Mouse (Mus musculus): ENCODE data around the gene Ppox. TPM values are rescaled to one million over a fixed set of nuclear protein-coding genes. Genes with fewer than 3 reads are reported as not detected.
A peak's percentile ranks its signal among the peaks of the same experiment; 100 is the strongest.

Ppox gene
- polyA plus RNA-seq, 1 experiment from 2014 or later, result 69.6 TPM

GRCm38 (mm10) chr1:171230215-171230614, 50.8 kb downstream of the Ppox start:
- Histone ChIP-seq H3K4me2 (ENCODE audit: low read depth, low read length) (no peak overlapping the region), H3K9ac (replicated peaks) (no peak overlapping the region), H3K4me1 (ENCODE audit: insufficient read depth) (peaks cover 23% of the 10 kb centered on the region), H3K4me3 (ENCODE audit: low read depth, low read length) (no peak overlapping the region), H3K27me3 (ENCODE audit: insufficient read depth, low read length) (no peaks in the 10 kb centered on the region), H3K27ac (ENCODE audit: low read depth) (no peak overlapping the region), H3K9me3 (ENCODE audit: low read length) (no peaks in the 10 kb centered on the region), H3K36me3 (replicated peaks; ENCODE audit: insufficient read depth, low read length) (peaks cover 12% of the 10 kb centered on the region)
- no peak for TF ChIP-seq CTCF (IDR thresholded peaks at IDR 0.05; ENCODE audit: low read depth)
- TF ChIP-seq EP300 (IDR thresholded peaks at IDR 0.05; ENCODE audit: low read depth), result no peak
- WGBS (ENCODE audit: insufficient replicate concordance), result 76% methylated on average over 3 of the region's 3 CpGs
- no peak for ATAC-seq
- no peak for DNase-seq

GRCm38 (mm10) chr1:171229750-171230149, 51.2 kb downstream of the Ppox start:
- no peak overlapping the region for H3K9ac ChIP-seq (replicated peaks)
- H3K4me3 ChIP-seq (ENCODE audit: low read depth, low read length), result no peak overlapping the region
- TF ChIP-seq CTCF (IDR thresholded peaks at IDR 0.05; ENCODE audit: low read depth), result no peak
- no peak for TF ChIP-seq EP300 (IDR thresholded peaks at IDR 0.05; ENCODE audit: low read depth)
- peaks cover 23% of the 10 kb centered on the region for H3K4me1 ChIP-seq (ENCODE audit: insufficient read depth)
- 71% methylated on average over 6 of the region's 6 CpGs for WGBS (ENCODE audit: insufficient replicate concordance)
- no peaks in the 10 kb centered on the region for H3K27me3 ChIP-seq (ENCODE audit: insufficient read depth, low read length)
- H3K27ac ChIP-seq (ENCODE audit: low read depth), result no peak overlapping the region
- ATAC-seq (no peak), DNase-seq (no peak)
- peaks cover 9% of the 10 kb centered on the region for H3K36me3 ChIP-seq (replicated peaks; ENCODE audit: insufficient read depth, low read length)
- H3K4me2 ChIP-seq (ENCODE audit: low read depth, low read length), result no peak overlapping the region
- no peaks in the 10 kb centered on the region for H3K9me3 ChIP-seq (ENCODE audit: low read length)

DNA sequence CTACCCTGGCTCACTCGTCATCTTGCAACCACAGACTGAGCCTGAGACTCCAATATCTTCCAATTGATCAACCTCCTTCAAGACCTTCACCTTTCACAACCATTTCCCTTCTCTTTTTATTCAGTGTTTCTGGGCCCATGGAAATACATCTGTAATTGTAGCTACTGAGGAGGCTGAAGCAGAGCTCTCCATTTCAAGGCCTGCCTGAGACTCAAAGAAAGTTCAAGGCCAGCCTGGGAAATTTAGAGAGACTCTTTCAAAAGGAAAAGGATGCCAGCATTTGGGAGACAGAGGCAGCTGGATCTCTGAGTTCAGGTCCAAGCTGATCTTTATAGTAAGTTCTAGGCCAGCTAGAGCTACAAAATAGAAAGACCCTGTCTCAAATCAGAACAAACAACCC, 53.1 kb downstream of the Ppox start:
- TF ChIP-seq EP300 (IDR thresholded peaks at IDR 0.05; ENCODE audit: low read depth) (no peak), CTCF (IDR thresholded peaks at IDR 0.05; ENCODE audit: low read depth) (no peak)
- Histone ChIP-seq H3K4me3 (ENCODE audit: low read depth, low read length) (no peak overlapping the region), H3K9ac (replicated peaks) (no peak overlapping the region), H3K27me3 (ENCODE audit: insufficient read depth, low read length) (no peaks in the 10 kb centered on the region), H3K36me3 (replicated peaks; ENCODE audit: insufficient read depth, low read length) (no peaks in the 10 kb centered on the region), H3K4me2 (ENCODE audit: low read depth, low read length) (no peak overlapping the region), H3K4me1 (ENCODE audit: insufficient read depth) (peaks cover 24% of the 10 kb centered on the region), H3K9me3 (ENCODE audit: low read length) (no peaks in the 10 kb centered on the region), H3K27ac (ENCODE audit: low read depth) (peak overlapping the region; percentile 95; the same call in 1 of the 2 replicates)
- ATAC-seq, result no peak
- 43% methylated on average over 1 of the region's 1 CpGs for WGBS (ENCODE audit: insufficient replicate concordance)
- no peak for DNase-seq

GRCm38 (mm10) chr1:171226780-171227179, 54.2 kb downstream of the Ppox start:
- Histone ChIP-seq H3K4me3 (ENCODE audit: low read depth, low read length) (peak overlapping the region; percentile 50), H3K27me3 (ENCODE audit: insufficient read depth, low read length) (no peaks in the 10 kb centered on the region), H3K9me3 (ENCODE audit: low read length) (no peaks in the 10 kb centered on the region), H3K4me1 (ENCODE audit: insufficient read depth) (peaks cover 24% of the 10 kb centered on the region), H3K9ac (replicated peaks) (no peak overlapping the region), H3K4me2 (ENCODE audit: low read depth, low read length) (peak overlapping the region; percentile 63), H3K36me3 (replicated peaks; ENCODE audit: insufficient read depth, low read length) (no peaks in the 10 kb centered on the region), H3K27ac (ENCODE audit: low read depth) (peak overlapping the region; percentile 95)
- ATAC-seq, result no peak
- WGBS (ENCODE audit: insufficient replicate concordance), result 41% methylated on average over 4 of the region's 4 CpGs
- TF ChIP-seq CTCF (IDR thresholded peaks at IDR 0.05; ENCODE audit: low read depth) (no peak), EP300 (IDR thresholded peaks at IDR 0.05; ENCODE audit: low read depth) (no peak)
- DNase-seq, result no peak

Other genes starting within 250 kb of the Ppox start
- 40.3 and 41.8 TPM in 2 replicates for gene Fcgr3, start 216.3 kb downstream of the Ppox start, polyA plus RNA-seq (2015; fragmentation: Nextera tagmentation; extraction: Ambion mirVana)
- gene Cfap126, start 167.3 kb downstream of the Ppox start, polyA plus RNA-seq (2015; fragmentation: Nextera tagmentation; extraction: Ambion mirVana), result 0.90 and 1.5 TPM in 2 replicates
- gene Sdhc, start 130.6 kb downstream of the Ppox start, polyA plus RNA-seq (2015; fragmentation: Nextera tagmentation; extraction: Ambion mirVana), result 207 and 212 TPM in 2 replicates
- 0.05 and 0.12 TPM in 2 replicates for gene Mpz, start 130.5 kb downstream of the Ppox start, polyA plus RNA-seq (2015; fragmentation: Nextera tagmentation; extraction: Ambion mirVana)
- 6.7 and 8.2 TPM in 2 replicates for gene Pcp4l1, start 84.9 kb downstream of the Ppox start, polyA plus RNA-seq (2015; fragmentation: Nextera tagmentation; extraction: Ambion mirVana)
- gene Nr1i3, start 67.2 kb downstream of the Ppox start, polyA plus RNA-seq (2015; fragmentation: Nextera tagmentation; extraction: Ambion mirVana), result 49.6 and 53.1 TPM in 2 replicates
- 5.7 and 6.6 TPM in 2 replicates for gene Tomm40l, start 58.7 kb downstream of the Ppox start, polyA plus RNA-seq (2015; fragmentation: Nextera tagmentation; extraction: Ambion mirVana)
- gene Apoa2, start 56.1 kb downstream of the Ppox start, polyA plus RNA-seq (2015; fragmentation: Nextera tagmentation; extraction: Ambion mirVana), result 20,306 and 20,852 TPM in 2 replicates
- gene Fcer1g, start 46.8 kb downstream of the Ppox start, polyA plus RNA-seq (2015; fragmentation: Nextera tagmentation; extraction: Ambion mirVana), result 171 and 176 TPM in 2 replicates
- gene Adamts4, start 30.8 kb downstream of the Ppox start, polyA plus RNA-seq (2015; fragmentation: Nextera tagmentation; extraction: Ambion mirVana), result 0.41 and 0.51 TPM in 2 replicates
- gene Ndufs2, start 29.8 kb downstream of the Ppox start, polyA plus RNA-seq (2015; fragmentation: Nextera tagmentation; extraction: Ambion mirVana), result 158 and 170 TPM in 2 replicates
- 16.0 and 16.7 TPM in 2 replicates for gene B4galt3, start 10.9 kb downstream of the Ppox start, polyA plus RNA-seq (2015; fragmentation: Nextera tagmentation; extraction: Ambion mirVana)
- 13.9 and 15.1 TPM in 2 replicates for gene Usp21, start 6.8 kb upstream of the Ppox start, polyA plus RNA-seq (2015; fragmentation: Nextera tagmentation; extraction: Ambion mirVana)
- gene Ufc1, start 13.8 kb upstream of the Ppox start, polyA plus RNA-seq (2015; fragmentation: Nextera tagmentation; extraction: Ambion mirVana), result 58.1 and 59.6 TPM in 2 replicates
- 16.4 and 17.7 TPM in 2 replicates for gene Dedd, start 48.0 kb upstream of the Ppox start, polyA plus RNA-seq (2015; fragmentation: Nextera tagmentation; extraction: Ambion mirVana)
- gene Nit1, start 64.5 kb upstream of the Ppox start, polyA plus RNA-seq (2015; fragmentation: Nextera tagmentation; extraction: Ambion mirVana), result 73.4 and 74.6 TPM in 2 replicates
- gene Pfdn2, start 64.5 kb upstream of the Ppox start, polyA plus RNA-seq (2015; fragmentation: Nextera tagmentation; extraction: Ambion mirVana), result 46.2 and 47.7 TPM in 2 replicates
- 0.59 and 0.60 TPM in 2 replicates for gene Klhdc9, start 79.6 kb upstream of the Ppox start, polyA plus RNA-seq (2015; fragmentation: Nextera tagmentation; extraction: Ambion mirVana)
- 0.15 and 0.22 TPM in 2 replicates for gene Nectin4, start 88.9 kb upstream of the Ppox start, polyA plus RNA-seq (2015; fragmentation: Nextera tagmentation; extraction: Ambion mirVana)
- 5.6 and 7.0 TPM in 2 replicates for gene Arhgap30, start 107.8 kb upstream of the Ppox start, polyA plus RNA-seq (2015; fragmentation: Nextera tagmentation; extraction: Ambion mirVana)
- 22.6 and 25.4 TPM in 2 replicates for gene Usf1, start 130.1 kb upstream of the Ppox start, polyA plus RNA-seq (2015; fragmentation: Nextera tagmentation; extraction: Ambion mirVana)
- gene Tstd1, start 137.7 kb upstream of the Ppox start, polyA plus RNA-seq (2015; fragmentation: Nextera tagmentation; extraction: Ambion mirVana), result 36.5 and 37.8 TPM in 2 replicates
- gene F11r, start 156.3 kb upstream of the Ppox start, polyA plus RNA-seq (2015; fragmentation: Nextera tagmentation; extraction: Ambion mirVana), result 57.9 and 61.7 TPM in 2 replicates
- gene Alyref2, start 222.3 kb upstream of the Ppox start, polyA plus RNA-seq (2015; fragmentation: Nextera tagmentation; extraction: Ambion mirVana), result 8.4 and 8.9 TPM in 2 replicates